Mouse (Mus musculus) intestine, embryonic 14.5 days (tissue): Measurements from ENCODE around the gene Creb5. TPM values are rescaled to one million over a fixed set of nuclear protein-coding genes. Genes with fewer than 3 reads are reported as not detected.

Source experiments
- ATAC-seq: fragments of 200-750 bp; cut with Nextera tagmentation; replicated peaks from 2 replicates; pipeline ENCODE4 v1.8.0; 2017; ENCODE audit warnings: low read depth, moderate number of reproducible peaks, moderate TSS enrichment, moderate library complexity; ENCODE audit not compliant: low FRiP score, low TSS enrichment
- DNase-seq: peaks from one replicate; pipeline ENCODE4 v3.0.0-alpha.2; 2018; ENCODE audit warnings: low spot score
- H3K27ac ChIP-seq: fragments of 300-500 bp; sonication (generic); 2 replicates; pipeline ENCODE4 v1.5.1; 2014; ENCODE audit warnings: low read depth, mild to moderate bottlenecking, control low read depth
- H3K27me3 ChIP-seq: fragments of 300-500 bp; sonication (generic); replicated peaks from 2 replicates; pipeline ENCODE4 v1.6.1; 2014; ENCODE audit warnings: low read length, control low read depth; ENCODE audit not compliant: control insufficient read depth, insufficient read depth
- H3K36me3 ChIP-seq: fragments of 300-500 bp; sonication (generic); 2 replicates; pipeline ENCODE4 v1.6.1; 2014; ENCODE audit warnings: low read length, control low read depth; ENCODE audit not compliant: control insufficient read depth, insufficient read depth
- H3K4me1 ChIP-seq: fragments of 300-500 bp; sonication (generic); replicated peaks from 2 replicates; pipeline ENCODE4 v1.6.1; 2014; ENCODE audit warnings: low read length, control low read depth, mixed read lengths; ENCODE audit not compliant: control insufficient read depth, insufficient read depth
- H3K4me2 ChIP-seq: fragments of 300-500 bp; sonication (generic); 2 replicates; pipeline ENCODE4 v1.6.1; 2014; ENCODE audit warnings: low read length
- H3K4me3 ChIP-seq: fragments of 300-500 bp; sonication (generic); 2 replicates; pipeline ENCODE4 v1.5.1; 2014; ENCODE audit warnings: low read depth, low read length, control low read depth, mixed read lengths
- H3K9ac ChIP-seq: fragments of 300-500 bp; sonication (generic); 2 replicates; pipeline ENCODE4 v1.6.1; 2014; ENCODE audit warnings: mild to moderate bottlenecking, low read length
- H3K9me3 ChIP-seq: fragments of 300-500 bp; sonication (generic); 2 replicates; pipeline ENCODE4 v1.6.1; 2016; ENCODE audit warnings: low read length, control low read depth; ENCODE audit not compliant: control insufficient read depth
- WGBS: fragments of 180-500 bp; shearing (Covaris S2); extraction: QIAGEN DNeasy Blood & Tissue Kit; methylation state at CpG from one replicate; pipeline ENCODE4 v1.1.7; 2014; 5-methylcytosine and 5-hydroxymethylcytosine counted together
- polyA plus RNA-seq: library from polyadenylated mRNA; unstranded; fragments of >200 nt; fragmentation: Nextera tagmentation; extraction: Ambion mirVana; gene quantifications from 2 replicates; pipeline ENCODE4 v1.2.1, GENCODE M21; 2014

Gene Creb5
- polyA plus RNA-seq, 1 experiment from 2014 or later = 5.3 TPM

DNA sequence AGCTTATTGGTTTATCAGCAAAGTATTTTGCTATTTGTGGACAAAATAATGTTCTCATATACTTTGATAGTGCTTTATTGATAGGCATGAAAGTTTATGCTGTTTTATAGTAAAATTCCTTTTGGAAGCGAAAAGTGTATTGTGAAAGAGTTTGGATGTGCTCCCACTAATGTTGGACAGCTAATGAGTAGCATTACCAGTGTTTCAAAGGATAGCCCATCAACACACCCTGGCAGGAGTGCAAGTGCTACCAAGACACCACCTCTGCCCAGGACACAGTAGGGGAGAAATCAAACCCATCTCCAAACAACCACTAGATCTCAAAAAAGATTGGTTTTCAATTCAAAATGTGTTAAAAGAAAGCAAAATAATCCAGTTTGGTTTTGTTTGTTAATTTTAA lies 403.9 kb downstream of the Creb5 start:
- H3K9me3 ChIP-seq = no peaks in the 10 kb centered on the region
- no peaks in the 10 kb centered on the region for H3K36me3 ChIP-seq
- H3K4me1 ChIP-seq = no peaks in the 10 kb centered on the region
- H3K27ac ChIP-seq = no peak overlapping the region
- WGBS = 98% methylated on average over 1 of the region's 1 CpGs
- no peak overlapping the region for H3K4me3 ChIP-seq
- ATAC-seq (no peak), DNase-seq (no peak)
- H3K9ac ChIP-seq = no peak overlapping the region
- no peaks in the 10 kb centered on the region for H3K27me3 ChIP-seq
- no peak overlapping the region for H3K4me2 ChIP-seq

DNA sequence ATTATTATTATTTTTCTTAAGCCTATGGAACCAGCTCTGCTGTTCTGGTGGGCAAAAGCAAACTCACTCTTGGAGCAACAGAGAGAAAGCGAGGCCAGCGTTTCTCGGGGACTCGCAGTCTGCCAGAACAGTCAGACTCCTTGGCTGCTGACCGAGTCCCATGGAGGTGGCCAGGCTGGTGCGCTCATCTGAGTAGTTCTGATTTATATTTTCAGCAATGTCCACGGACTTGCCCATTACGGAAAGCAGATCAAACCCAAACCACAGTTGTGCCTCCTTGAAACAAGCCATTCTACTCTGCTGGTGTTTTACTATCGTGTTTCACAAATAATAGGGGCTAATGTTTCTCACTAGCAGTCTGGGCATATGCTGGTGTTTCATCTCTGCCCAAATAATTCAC lies 408.1 kb downstream of the Creb5 start:
- Histone ChIP-seq H3K4me3 (no peak overlapping the region), H3K36me3 (no peaks in the 10 kb centered on the region), H3K9ac (no peak overlapping the region), H3K4me1 (no peaks in the 10 kb centered on the region), H3K4me2 (no peak overlapping the region), H3K9me3 (no peaks in the 10 kb centered on the region), H3K27me3 (no peaks in the 10 kb centered on the region), H3K27ac (no peak overlapping the region)
- no peak for ATAC-seq
- no peak for DNase-seq
- 70% methylated on average over 9 of the region's 9 CpGs for WGBS

DNA sequence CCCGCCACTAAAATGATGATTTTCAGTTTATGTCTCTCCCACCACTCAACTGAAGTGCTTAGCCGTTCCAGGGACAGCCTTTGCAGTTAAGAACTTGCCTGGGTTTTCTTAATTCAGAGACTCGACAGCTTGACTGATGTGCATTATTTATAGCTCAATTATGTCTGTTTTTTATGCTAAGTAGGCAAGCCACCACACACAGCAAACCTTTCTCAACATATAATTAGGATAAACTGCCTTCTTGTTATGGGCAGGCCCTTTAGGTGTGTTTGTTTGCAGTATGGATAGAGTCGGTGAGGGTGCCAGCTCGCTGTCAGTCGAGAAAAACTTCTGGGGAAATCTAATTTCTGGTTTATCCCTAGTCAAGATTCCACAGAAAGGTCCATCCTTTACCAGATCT lies 409.4 kb downstream of the Creb5 start:
- Histone ChIP-seq H3K4me2 (no peak overlapping the region), H3K4me1 (no peaks in the 10 kb centered on the region), H3K4me3 (no peak overlapping the region), H3K9me3 (no peaks in the 10 kb centered on the region), H3K27me3 (no peaks in the 10 kb centered on the region), H3K9ac (no peak overlapping the region), H3K36me3 (no peaks in the 10 kb centered on the region), H3K27ac (no peak overlapping the region)
- DNase-seq (no peak), ATAC-seq (no peak)
- WGBS = 67% methylated on average over 6 of the region's 6 CpGs

DNA sequence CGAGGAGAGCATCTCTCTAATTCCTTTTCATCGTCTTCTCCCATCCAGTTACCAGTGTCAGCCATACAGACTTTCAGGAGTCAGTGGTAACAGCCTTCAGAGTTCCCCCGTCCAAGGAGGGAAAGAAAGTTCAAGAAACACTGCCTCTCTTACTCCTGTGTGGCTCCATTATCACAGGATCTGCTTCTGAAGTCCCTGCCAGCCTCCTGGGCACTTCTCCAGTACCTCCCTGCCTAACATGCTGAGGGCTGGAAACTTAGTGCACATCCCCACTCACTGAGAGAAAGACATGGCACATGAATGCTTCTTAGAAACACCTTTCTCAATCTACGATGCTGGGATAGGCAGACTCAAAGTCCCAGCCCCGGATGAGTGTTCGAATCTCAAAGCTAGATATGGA lies 409.9 kb downstream of the Creb5 start:
- no peak overlapping the region for H3K27ac ChIP-seq
- H3K4me1 ChIP-seq = no peaks in the 10 kb centered on the region
- H3K4me3 ChIP-seq = no peak overlapping the region
- H3K27me3 ChIP-seq = no peaks in the 10 kb centered on the region
- DNase-seq (no peak), ATAC-seq (no peak)
- no peak overlapping the region for H3K4me2 ChIP-seq
- no peak overlapping the region for H3K9ac ChIP-seq
- WGBS = 82% methylated on average over 6 of the region's 6 CpGs
- H3K9me3 ChIP-seq = no peaks in the 10 kb centered on the region
- H3K36me3 ChIP-seq = no peaks in the 10 kb centered on the region

DNA sequence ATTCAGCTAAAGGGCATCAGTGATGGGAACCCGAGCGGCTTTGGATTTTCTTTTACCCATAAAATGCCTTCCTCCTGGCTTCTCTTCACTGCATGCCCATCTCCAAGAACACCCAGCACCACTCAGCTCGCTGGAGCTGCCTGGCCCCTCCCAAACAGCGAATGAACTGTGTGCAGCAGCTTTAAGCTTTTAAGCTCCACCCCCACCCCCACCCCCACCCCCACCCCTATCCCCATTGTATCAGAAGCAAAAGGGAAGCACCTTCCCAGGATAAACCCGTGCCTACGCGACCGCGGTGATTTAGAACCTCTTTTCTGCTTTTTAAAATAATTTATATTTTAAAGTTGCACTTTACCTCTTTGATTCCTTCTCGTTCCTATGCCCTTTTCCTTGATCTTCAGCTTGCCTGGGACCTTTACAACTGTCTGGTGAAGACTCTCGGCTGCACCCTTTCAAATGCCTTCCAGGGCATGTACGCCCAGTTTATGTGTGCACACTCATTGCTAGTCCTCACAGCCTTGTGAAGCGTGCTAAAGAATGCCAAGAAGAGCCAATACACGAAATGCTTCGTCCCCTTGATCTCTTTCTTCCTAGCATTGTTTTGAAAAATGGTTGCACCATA lies 411.2 kb downstream of the Creb5 start:
- WGBS = 17% methylated on average over 15 of the region's 15 CpGs

DNA sequence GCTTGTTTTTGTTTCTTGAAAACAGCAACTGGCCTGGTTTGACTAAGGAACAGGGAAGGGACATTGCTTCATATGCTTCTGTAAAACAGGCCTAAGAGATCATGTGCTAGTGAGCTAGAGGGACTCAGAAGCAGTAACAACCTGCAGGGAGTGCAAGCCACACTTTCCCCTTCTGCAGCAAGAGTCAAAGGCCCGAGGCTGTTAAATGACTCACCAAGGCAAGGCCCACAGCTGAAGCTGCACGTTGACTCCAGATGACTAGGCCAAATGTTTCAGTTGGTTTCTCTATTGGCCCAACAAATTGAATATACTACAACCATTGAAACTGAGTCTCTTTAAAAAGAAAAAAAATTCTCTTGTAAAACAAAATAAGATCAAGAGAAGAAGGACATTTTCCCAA lies 417.4 kb downstream of the Creb5 start:
- Histone ChIP-seq H3K4me3 (no peak overlapping the region), H3K9me3 (no peaks in the 10 kb centered on the region), H3K4me1 (no peaks in the 10 kb centered on the region), H3K27me3 (no peaks in the 10 kb centered on the region), H3K36me3 (no peaks in the 10 kb centered on the region), H3K9ac (no peak overlapping the region), H3K4me2 (no peak overlapping the region), H3K27ac (no peak overlapping the region)
- WGBS = 19% methylated on average over 2 of the region's 2 CpGs
- no peak for DNase-seq
- no peak for ATAC-seq

More for the DNA sequence above, 411.2 kb downstream of the Creb5 start:
- Histone ChIP-seq H3K4me3 (no peak overlapping the region), H3K27me3 (no peaks in the 10 kb centered on the region), H3K36me3 (no peaks in the 10 kb centered on the region), H3K4me2 (peak overlapping the region; percentile 13), H3K9me3 (no peaks in the 10 kb centered on the region), H3K27ac (no peak overlapping the region), H3K4me1 (no peaks in the 10 kb centered on the region), H3K9ac (no peak overlapping the region)
- ATAC-seq (no peak), DNase-seq (no peak)

DNA sequence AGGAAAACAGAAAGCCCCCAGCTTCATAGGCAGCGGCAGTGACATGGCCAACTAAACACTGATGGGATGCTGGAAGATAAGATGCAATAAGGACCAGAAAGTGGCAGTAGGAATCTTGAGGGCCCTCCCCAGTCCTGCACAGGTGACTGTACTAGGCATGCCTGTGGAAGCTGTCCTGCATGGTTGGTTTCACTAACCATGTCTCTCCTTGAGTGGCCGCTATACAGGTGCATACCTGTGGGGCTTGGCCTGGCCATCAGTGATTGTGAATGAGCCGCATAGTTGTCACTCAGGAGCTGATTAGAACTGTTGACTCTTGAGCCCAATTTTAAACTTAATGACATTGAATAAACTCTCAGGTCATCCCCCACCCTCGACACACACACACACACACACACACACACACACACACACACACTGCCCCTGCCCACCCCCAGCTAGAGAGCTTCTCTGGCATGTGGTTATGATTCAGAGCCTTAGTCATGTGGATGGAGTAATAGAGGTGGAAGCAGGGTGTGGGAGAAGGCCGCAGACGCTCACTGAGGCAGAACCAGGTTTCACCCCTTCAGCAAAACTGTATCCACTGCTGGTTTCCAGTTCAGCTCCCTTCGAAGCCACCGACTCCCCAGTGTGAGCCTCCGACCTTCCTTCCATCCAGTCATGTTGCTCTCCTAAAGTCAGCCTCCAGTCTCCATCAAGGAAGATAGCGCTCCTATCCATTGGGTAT lies 419.7 kb downstream of the Creb5 start:
- no peaks in the 10 kb centered on the region for H3K27me3 ChIP-seq
- DNase-seq = no peak
- WGBS = 78% methylated on average over 10 of the region's 10 CpGs
- no peak overlapping the region for H3K4me2 ChIP-seq
- ATAC-seq = no peak
- H3K27ac ChIP-seq = no peak overlapping the region
- no peaks in the 10 kb centered on the region for H3K9me3 ChIP-seq
- H3K4me1 ChIP-seq = 0 out of 2 replicates have a peak, but pooled peaks cover 4% of the 10 kb centered on the region
- no peak overlapping the region for H3K4me3 ChIP-seq
- no peak overlapping the region for H3K9ac ChIP-seq
- no peaks in the 10 kb centered on the region for H3K36me3 ChIP-seq

DNA sequence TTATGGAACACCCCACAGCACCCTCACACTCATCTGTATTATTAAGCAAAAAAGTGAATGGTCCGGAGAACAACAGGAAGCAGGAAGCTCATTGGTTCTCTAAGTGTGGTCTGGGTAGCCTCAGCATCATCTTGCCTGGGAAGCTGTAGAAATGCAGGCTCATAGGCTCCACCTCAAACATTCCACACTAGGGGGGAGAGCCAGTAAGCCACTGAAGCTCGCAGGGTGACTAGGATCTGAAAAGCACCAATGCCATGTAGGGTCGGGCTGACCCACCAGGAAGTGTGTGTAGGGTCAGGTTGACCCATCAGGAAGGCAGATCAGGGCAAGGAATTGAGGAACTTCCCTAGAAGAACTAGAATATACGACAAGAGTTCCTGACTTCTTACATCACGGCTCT lies 420.7 kb downstream of the Creb5 start:
- no peak for DNase-seq
- WGBS = 49% methylated on average over 5 of the region's 5 CpGs
- ATAC-seq = no peak

More for the DNA sequence above, 420.7 kb downstream of the Creb5 start:
- no peaks in the 10 kb centered on the region for H3K9me3 ChIP-seq
- H3K4me1 ChIP-seq = 0 out of 2 replicates have a peak, but pooled peaks cover 4% of the 10 kb centered on the region
- H3K4me2 ChIP-seq = no peak overlapping the region
- H3K9ac ChIP-seq = no peak overlapping the region
- no peaks in the 10 kb centered on the region for H3K27me3 ChIP-seq
- H3K27ac ChIP-seq = no peak overlapping the region
- H3K4me3 ChIP-seq = no peak overlapping the region
- no peaks in the 10 kb centered on the region for H3K36me3 ChIP-seq
